Mouse (Mus musculus) intestine, embryonic 16.5 days (tissue): ENCODE data around the gene Nit2. TPM values are rescaled to one million over a fixed set of nuclear protein-coding genes. Genes with fewer than 3 reads are reported as not detected.
"Not testable (repeated sequence)": the region's sequence is repeated elsewhere in the genome, so short reads cannot be mapped to it uniquely, and the experiment has no call there.

Source experiments
- ATAC-seq: fragments of 200-750 bp; cut with Nextera tagmentation; 2 replicates; pipeline ENCODE4 v1.8.0; 2017; ENCODE audit warnings: moderate TSS enrichment, moderate library complexity
- H3K27ac ChIP-seq: fragments of 300-500 bp; sonication (generic); 2 replicates; pipeline ENCODE4 v1.5.1; 2014; ENCODE audit warnings: mild to moderate bottlenecking, low read length
- H3K27me3 ChIP-seq: fragments of 300-500 bp; sonication (generic); replicated peaks from 2 replicates; pipeline ENCODE4 v1.6.1; 2014; ENCODE audit warnings: low read length, control low read depth, mixed read lengths; ENCODE audit not compliant: control insufficient read depth, insufficient read depth
- H3K36me3 ChIP-seq: fragments of 300-500 bp; sonication (generic); 2 replicates; pipeline ENCODE4 v1.6.1; 2014; ENCODE audit warnings: low read length, control low read depth; ENCODE audit not compliant: control insufficient read depth, insufficient read depth
- H3K4me1 ChIP-seq: fragments of 300-500 bp; sonication (generic); 2 replicates; pipeline ENCODE4 v1.6.1; 2014; ENCODE audit warnings: low read length, control low read depth, mixed read lengths; ENCODE audit not compliant: control insufficient read depth, insufficient read depth
- H3K4me2 ChIP-seq: fragments of 300-500 bp; sonication (generic); 2 replicates; pipeline ENCODE4 v1.6.1; 2014; ENCODE audit warnings: low read depth, low read length, control low read depth
- H3K4me3 ChIP-seq: fragments of 300-500 bp; sonication (generic); 2 replicates; pipeline ENCODE4 v1.5.1; 2014; ENCODE audit warnings: mild to moderate bottlenecking, low read length
- H3K9ac ChIP-seq: fragments of 300-500 bp; sonication (generic); 2 replicates; pipeline ENCODE4 v1.6.1; 2014; ENCODE audit warnings: low read depth, low read length
- H3K9me3 ChIP-seq: fragments of 300-500 bp; sonication (generic); 2 replicates; pipeline ENCODE4 v1.6.1; 2016; ENCODE audit warnings: low read length, control low read depth; ENCODE audit not compliant: control insufficient read depth
- WGBS: fragments of 180-500 bp; shearing (Covaris S2); extraction: QIAGEN DNeasy Blood & Tissue Kit; methylation state at CpG from one replicate; pipeline ENCODE4 v1.1.7; 2014; 5-methylcytosine and 5-hydroxymethylcytosine counted together
- polyA plus RNA-seq: library from polyadenylated mRNA; unstranded; fragments of >200 nt; fragmentation: Nextera tagmentation; extraction: Ambion mirVana; gene quantifications from 2 replicates; pipeline ENCODE4 v1.2.1, GENCODE M21; 2015

The Nit2 gene
- polyA plus RNA-seq, 1 experiment from 2014 or later: 79.9 TPM

DNA sequence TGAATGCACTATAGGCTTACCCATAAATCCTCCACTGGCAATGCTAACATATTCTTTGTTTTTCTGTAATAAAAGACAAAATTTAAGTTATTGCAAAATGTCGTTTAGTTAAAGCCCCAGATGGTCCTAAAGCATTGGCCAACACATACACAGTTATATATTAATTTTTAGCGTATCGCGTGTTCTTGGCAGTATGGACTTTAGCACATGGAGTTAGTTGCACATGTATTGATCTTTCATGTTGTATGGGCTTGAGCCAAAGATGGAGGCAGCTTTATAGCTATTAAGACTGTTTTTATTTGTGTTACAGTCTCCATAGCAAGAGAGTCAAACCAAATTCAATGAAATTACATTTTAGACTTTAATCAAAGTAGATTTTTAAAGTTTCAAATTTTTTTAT, 19.5 kb upstream of the Nit2 start:
- H3K9ac ChIP-seq: no peak overlapping the region
- H3K4me1 ChIP-seq: no peaks in the 10 kb centered on the region
- ATAC-seq: no peak
- no peaks in the 10 kb centered on the region for H3K27me3 ChIP-seq
- 89% methylated on average over 4 of the region's 4 CpGs for WGBS
- no peaks in the 10 kb centered on the region for H3K9me3 ChIP-seq
- H3K4me2 ChIP-seq: no peak overlapping the region
- no peak overlapping the region for H3K4me3 ChIP-seq
- H3K36me3 ChIP-seq: peaks cover 6% of the 10 kb centered on the region; the same call in 1 of the 2 replicates
- H3K27ac ChIP-seq: no peak overlapping the region

DNA sequence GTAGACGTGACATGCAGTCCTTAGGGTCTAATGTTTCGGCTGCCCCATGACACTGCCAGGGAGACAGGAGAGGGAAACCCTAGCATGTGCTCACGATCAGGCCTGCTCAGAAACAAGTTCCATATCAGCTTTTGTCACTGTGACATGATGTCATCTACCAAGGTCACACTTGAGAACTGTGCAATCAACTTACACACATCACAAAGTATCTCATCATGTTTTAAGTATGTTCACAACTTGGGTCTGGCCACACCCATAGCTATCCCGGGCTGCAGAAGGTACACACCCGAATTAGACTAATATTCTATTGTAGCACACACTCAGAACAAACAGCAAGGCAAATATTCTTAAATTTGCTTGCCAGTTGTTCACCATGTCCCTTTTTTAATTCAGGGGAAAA, 14.9 kb upstream of the Nit2 start:
- peaks cover 4% of the 10 kb centered on the region; the same call in 1 of the 2 replicates for H3K36me3 ChIP-seq
- WGBS: 86% methylated on average over 5 of the region's 5 CpGs
- no peaks in the 10 kb centered on the region for H3K27me3 ChIP-seq
- no peaks in the 10 kb centered on the region for H3K9me3 ChIP-seq
- no peak overlapping the region for H3K4me2 ChIP-seq
- H3K4me1 ChIP-seq: no peaks in the 10 kb centered on the region
- ATAC-seq: no peak
- H3K9ac ChIP-seq: no peak overlapping the region
- no peak overlapping the region for H3K27ac ChIP-seq
- no peak overlapping the region for H3K4me3 ChIP-seq

- no peak for ATAC-seq
- Histone ChIP-seq H3K4me1 (no peaks in the 10 kb centered on the region), H3K4me3 (no peak overlapping the region), H3K9ac (no peak overlapping the region), H3K9me3 (no peaks in the 10 kb centered on the region), H3K27me3 (no peaks in the 10 kb centered on the region), H3K36me3 (peaks cover 6% of the 10 kb centered on the region; the same call in 1 of the 2 replicates), H3K27ac (no peak overlapping the region), H3K4me2 (no peak overlapping the region)
- WGBS: 86% methylated on average over 11 of the region's 11 CpGs
Measured at GRCm38 (mm10) chr16:57181180-57181579, 14.0 kb upstream of the Nit2 start.

GRCm38 (mm10) chr16:57177664-57178063, 10.5 kb upstream of the Nit2 start:
- WGBS: 90% methylated on average over 10 of the region's 10 CpGs
- no peak for ATAC-seq
- no peaks in the 10 kb centered on the region for H3K4me1 ChIP-seq
- H3K4me3 ChIP-seq: no peak overlapping the region
- H3K36me3 ChIP-seq: 0 out of 2 replicates have a peak, but pooled peaks cover 7% of the 10 kb centered on the region
- no peak overlapping the region for H3K4me2 ChIP-seq
- no peak overlapping the region for H3K9ac ChIP-seq
- no peak overlapping the region for H3K27ac ChIP-seq
- no peaks in the 10 kb centered on the region for H3K27me3 ChIP-seq
- no peaks in the 10 kb centered on the region for H3K9me3 ChIP-seq

- 68% methylated on average over 2 of the region's 2 CpGs for WGBS
Measured at GRCm38 (mm10) chr16:57177254-57177653, 10.1 kb upstream of the Nit2 start.

DNA sequence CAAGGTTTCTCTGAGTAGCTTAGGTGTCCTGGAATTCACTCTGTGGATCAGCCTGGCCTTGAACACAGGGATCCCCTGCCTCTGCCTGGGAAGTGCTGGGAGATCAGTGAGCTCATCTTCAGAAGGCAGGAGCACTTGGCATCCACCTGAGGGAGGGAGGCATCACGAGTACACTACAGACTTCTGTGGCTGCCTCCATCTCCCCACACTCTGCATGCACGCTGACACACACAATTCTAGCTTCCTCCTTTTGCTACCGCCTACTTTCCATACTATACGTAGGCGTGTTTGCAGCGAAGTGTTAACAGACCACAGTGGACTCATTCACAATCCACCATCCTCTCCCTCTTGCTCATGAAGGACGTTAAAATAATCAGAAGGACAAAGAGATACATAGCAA, 9.1 kb upstream of the Nit2 start:
- no peak overlapping the region for H3K27ac ChIP-seq
- H3K36me3 ChIP-seq: peaks cover 8% of the 10 kb centered on the region; the same call in 1 of the 2 replicates
- H3K9me3 ChIP-seq: no peaks in the 10 kb centered on the region
- no peak overlapping the region for H3K4me2 ChIP-seq
- H3K4me1 ChIP-seq: no peaks in the 10 kb centered on the region
- no peaks in the 10 kb centered on the region for H3K27me3 ChIP-seq
- no peak overlapping the region for H3K4me3 ChIP-seq
- no peak for ATAC-seq
- no peak overlapping the region for H3K9ac ChIP-seq
- 88% methylated on average over 7 of the region's 7 CpGs for WGBS

More at GRCm38 (mm10) chr16:57177254-57177653, 10.1 kb upstream of the Nit2 start:
- no peak overlapping the region for H3K27ac ChIP-seq
- H3K4me2 ChIP-seq: no peak overlapping the region
- no peaks in the 10 kb centered on the region for H3K9me3 ChIP-seq
- 0 out of 2 replicates have a peak, but pooled peaks have one; percentile 33 for ATAC-seq
- H3K9ac ChIP-seq: no peak overlapping the region
- H3K27me3 ChIP-seq: no peaks in the 10 kb centered on the region
- no peaks in the 10 kb centered on the region for H3K4me1 ChIP-seq
- 0 out of 2 replicates have a peak, but pooled peaks cover 7% of the 10 kb centered on the region for H3K36me3 ChIP-seq
- no peak overlapping the region for H3K4me3 ChIP-seq

GRCm38 (mm10) chr16:57175751-57176150, 8.6 kb upstream of the Nit2 start:
- Histone ChIP-seq H3K27ac (no peak overlapping the region), H3K4me2 (no peak overlapping the region), H3K4me1 (no peaks in the 10 kb centered on the region), H3K4me3 (no peak overlapping the region), H3K9me3 (no peaks in the 10 kb centered on the region), H3K36me3 (peaks cover 12% of the 10 kb centered on the region; the same call in 1 of the 2 replicates), H3K9ac (no peak overlapping the region), H3K27me3 (no peaks in the 10 kb centered on the region)
- WGBS: 83% methylated on average over 2 of the region's 2 CpGs
- no peak for ATAC-seq

- not testable (repeated sequence) for ATAC-seq, H3K27ac ChIP-seq, H3K27me3 ChIP-seq, H3K4me2 ChIP-seq, H3K9me3 ChIP-seq, H3K4me1 ChIP-seq, H3K9ac ChIP-seq, H3K4me3 ChIP-seq, H3K36me3 ChIP-seq
Measured at GRCm38 (mm10) chr16:57174480-57174879, 7.3 kb upstream of the Nit2 start.

DNA sequence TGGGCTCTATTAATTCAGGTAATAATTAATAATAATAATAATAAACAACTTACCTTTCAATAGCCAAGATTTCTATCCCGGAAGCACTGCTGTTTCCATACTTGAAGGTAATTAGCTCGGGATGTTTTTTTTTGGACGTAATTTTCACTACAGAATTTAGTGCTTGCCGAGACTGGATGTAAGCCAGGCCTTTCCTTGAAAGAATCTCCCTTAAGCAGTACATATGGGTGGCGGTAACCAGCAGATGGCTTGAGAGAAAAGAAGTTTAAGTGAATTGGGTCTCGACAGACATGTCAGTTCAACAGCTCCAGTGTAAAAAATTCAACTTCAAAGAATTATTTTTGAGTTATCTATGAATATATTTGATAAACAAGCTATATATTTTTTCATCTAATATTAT, 4.4 kb upstream of the Nit2 start:
- H3K36me3 ChIP-seq: peaks cover 8% of the 10 kb centered on the region; the same call in 1 of the 2 replicates
- H3K9ac ChIP-seq: no peak overlapping the region
- H3K27me3 ChIP-seq: no peaks in the 10 kb centered on the region
- ATAC-seq: no peak
- WGBS: 87% methylated on average over 6 of the region's 6 CpGs
- no peak overlapping the region for H3K4me2 ChIP-seq
- H3K9me3 ChIP-seq: no peaks in the 10 kb centered on the region
- no peak overlapping the region for H3K4me3 ChIP-seq
- H3K27ac ChIP-seq: no peak overlapping the region
- H3K4me1 ChIP-seq: peaks cover 4% of the 10 kb centered on the region

DNA sequence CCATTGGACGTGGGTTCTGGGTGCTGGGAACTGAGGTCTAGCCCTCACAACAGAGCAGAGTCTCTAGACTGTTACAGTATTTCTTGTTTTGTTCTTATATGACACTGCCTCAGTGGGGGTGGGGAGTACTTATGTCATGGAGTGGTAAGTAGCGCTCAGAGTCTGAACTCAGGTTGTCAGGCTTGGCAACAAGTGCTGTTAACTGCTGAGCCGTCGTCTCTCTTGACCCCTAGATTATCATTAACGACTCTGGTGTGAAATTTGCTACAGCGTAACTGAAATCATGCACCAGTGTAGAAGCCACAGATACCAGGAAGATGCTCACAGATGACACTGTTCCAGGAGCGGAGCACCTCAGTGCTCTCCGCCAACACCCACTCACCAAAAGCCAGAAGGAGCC, 4.0 kb upstream of the Nit2 start:
- Histone ChIP-seq H3K36me3 (peaks cover 6% of the 10 kb centered on the region; the same call in 1 of the 2 replicates), H3K27ac (no peak overlapping the region), H3K4me3 (no peak overlapping the region), H3K9me3 (no peaks in the 10 kb centered on the region), H3K9ac (no peak overlapping the region), H3K4me2 (no peak overlapping the region), H3K4me1 (peaks cover 4% of the 10 kb centered on the region), H3K27me3 (no peaks in the 10 kb centered on the region)
- WGBS: 92% methylated on average over 8 of the region's 8 CpGs
- no peak for ATAC-seq
